Mouse (Mus musculus): Measurements from ENCODE around the gene Abhd16a. TPM values are rescaled to one million over a fixed set of nuclear protein-coding genes. Genes with fewer than 3 reads are reported as not detected.

Abhd16a gene
- polyA plus RNA-seq, 1 experiment from 2014 or later, result 69.9 TPM

GRCm38 (mm10) chr17:35048932-35049440 lies 40.1 kb upstream of the Abhd16a start:
- peak overlapping the region; percentile 86; the same call in 1 of the 2 replicates for H3K27ac ChIP-seq (ENCODE audit: low read depth, low read length)
- peaks cover 14% of the 10 kb centered on the region for H3K36me3 ChIP-seq (ENCODE audit: control insufficient read depth, insufficient read depth, low read length)
- H3K27me3 ChIP-seq (replicated peaks; ENCODE audit: control insufficient read depth, insufficient read depth, low read length), result no peaks in the 10 kb centered on the region
- H3K4me1 ChIP-seq (ENCODE audit: control insufficient read depth, insufficient read depth, low read length), result peaks cover 24% of the 10 kb centered on the region
- no peak overlapping the region for H3K9ac ChIP-seq (ENCODE audit: low read length)
- no peak for ATAC-seq
- no peaks in the 10 kb centered on the region for H3K9me3 ChIP-seq (replicated peaks; ENCODE audit: control insufficient read depth, low read length)
- WGBS, result 76% methylated on average over 5 of the region's 5 CpGs
- no peak overlapping the region for H3K4me3 ChIP-seq (ENCODE audit: low read depth, low read length)
- no peak for DNase-seq (ENCODE audit: low spot score)
- H3K4me2 ChIP-seq (ENCODE audit: low read length), result no peak overlapping the region

- WGBS, result 4% methylated on average over 11 of the region's 11 CpGs
- Histone ChIP-seq H3K4me2 (ENCODE audit: low read length) (peak within 1 kb of the TSS; percentile 71), H3K4me1 (ENCODE audit: control insufficient read depth, insufficient read depth, low read length) (peaks cover 24% of the 10 kb centered on the region), H3K9me3 (replicated peaks; ENCODE audit: control insufficient read depth, low read length) (no peaks in the 10 kb centered on the region), H3K36me3 (ENCODE audit: control insufficient read depth, insufficient read depth, low read length) (peaks cover 18% of the 10 kb centered on the region), H3K27me3 (replicated peaks; ENCODE audit: control insufficient read depth, insufficient read depth, low read length) (no peaks in the 10 kb centered on the region), H3K9ac (ENCODE audit: low read length) (peak within 1 kb of the TSS; percentile 62), H3K4me3 (ENCODE audit: low read depth, low read length) (peak within 1 kb of the TSS; percentile 37), H3K27ac (ENCODE audit: low read depth, low read length) (peak within 1 kb of the TSS; percentile 86)
- peak; percentile 78 for DNase-seq (ENCODE audit: low spot score)
- ATAC-seq, result no peak
Observed at GRCm38 (mm10) chr17:35049561-35050016, 39.5 kb upstream of the Abhd16a start, which contains the start of gene Clic1. Clic1 (plus strand) TSS chr17:35049966.

GRCm38 (mm10) chr17:35050126-35050750 lies 38.8 kb upstream of the Abhd16a start:
- peak overlapping the region; percentile 71 for H3K4me2 ChIP-seq (ENCODE audit: low read length)
- H3K27me3 ChIP-seq (replicated peaks; ENCODE audit: control insufficient read depth, insufficient read depth, low read length), result no peaks in the 10 kb centered on the region
- peaks cover 24% of the 10 kb centered on the region for H3K4me1 ChIP-seq (ENCODE audit: control insufficient read depth, insufficient read depth, low read length)
- under 1% methylated on average over 27 of the region's 27 CpGs for WGBS
- no peaks in the 10 kb centered on the region for H3K9me3 ChIP-seq (replicated peaks; ENCODE audit: control insufficient read depth, low read length)
- DNase-seq (ENCODE audit: low spot score) (peak; percentile 58), ATAC-seq (0 out of 2 replicates have a peak, but pooled peaks have one; percentile 8)
- H3K4me3 ChIP-seq (ENCODE audit: low read depth, low read length), result peak overlapping the region; percentile 37
- H3K27ac ChIP-seq (ENCODE audit: low read depth, low read length), result peak overlapping the region; percentile 86
- H3K36me3 ChIP-seq (ENCODE audit: control insufficient read depth, insufficient read depth, low read length), result peaks cover 22% of the 10 kb centered on the region
- peak overlapping the region; percentile 62 for H3K9ac ChIP-seq (ENCODE audit: low read length)

- Histone ChIP-seq H3K36me3 (ENCODE audit: control insufficient read depth, insufficient read depth, low read length) (peaks cover 34% of the 10 kb centered on the region), H3K4me2 (ENCODE audit: low read length) (peak overlapping the region; percentile 71), H3K9ac (ENCODE audit: low read length) (peak overlapping the region; percentile 68), H3K4me1 (ENCODE audit: control insufficient read depth, insufficient read depth, low read length) (peaks cover 20% of the 10 kb centered on the region), H3K27me3 (replicated peaks; ENCODE audit: control insufficient read depth, insufficient read depth, low read length) (no peaks in the 10 kb centered on the region), H3K27ac (ENCODE audit: low read depth, low read length) (peak overlapping the region; percentile 86), H3K4me3 (ENCODE audit: low read depth, low read length) (peak overlapping the region; percentile 37), H3K9me3 (replicated peaks; ENCODE audit: control insufficient read depth, low read length) (no peaks in the 10 kb centered on the region)
- ATAC-seq (peak; percentile 52), DNase-seq (ENCODE audit: low spot score) (peak; percentile 70)
- WGBS, result 2% methylated on average over 21 of the region's 21 CpGs
Observed at GRCm38 (mm10) chr17:35051156-35052086, 37.6 kb upstream of the Abhd16a start.

GRCm38 (mm10) chr17:35052271-35052798 lies 36.7 kb upstream of the Abhd16a start:
- no peak for DNase-seq (ENCODE audit: low spot score)

GRCm38 (mm10) chr17:35055691-35056495 lies 33.2 kb upstream of the Abhd16a start:
- Histone ChIP-seq H3K4me1 (ENCODE audit: control insufficient read depth, insufficient read depth, low read length) (peaks cover 24% of the 10 kb centered on the region), H3K4me2 (ENCODE audit: low read length) (no peak overlapping the region), H3K27ac (ENCODE audit: low read depth, low read length) (no peak overlapping the region), H3K9ac (ENCODE audit: low read length) (no peak overlapping the region), H3K27me3 (replicated peaks; ENCODE audit: control insufficient read depth, insufficient read depth, low read length) (no peaks in the 10 kb centered on the region), H3K4me3 (ENCODE audit: low read depth, low read length) (no peak overlapping the region), H3K9me3 (replicated peaks; ENCODE audit: control insufficient read depth, low read length) (no peaks in the 10 kb centered on the region), H3K36me3 (ENCODE audit: control insufficient read depth, insufficient read depth, low read length) (peaks cover 56% of the 10 kb centered on the region)
- ATAC-seq (no peak), DNase-seq (ENCODE audit: low spot score) (no peak)
- WGBS, result 95% methylated on average over 7 of the region's 7 CpGs

More at GRCm38 (mm10) chr17:35052271-35052798, 36.7 kb upstream of the Abhd16a start:
- Histone ChIP-seq H3K27me3 (replicated peaks; ENCODE audit: control insufficient read depth, insufficient read depth, low read length) (no peaks in the 10 kb centered on the region), H3K4me3 (ENCODE audit: low read depth, low read length) (peak overlapping the region; percentile 37), H3K9ac (ENCODE audit: low read length) (peak overlapping the region; percentile 68), H3K9me3 (replicated peaks; ENCODE audit: control insufficient read depth, low read length) (no peaks in the 10 kb centered on the region), H3K36me3 (ENCODE audit: control insufficient read depth, insufficient read depth, low read length) (peaks cover 40% of the 10 kb centered on the region), H3K4me2 (ENCODE audit: low read length) (peak overlapping the region; percentile 71), H3K27ac (ENCODE audit: low read depth, low read length) (peak overlapping the region; percentile 86), H3K4me1 (ENCODE audit: control insufficient read depth, insufficient read depth, low read length) (peaks cover 20% of the 10 kb centered on the region)
- ATAC-seq, result no peak
- 82% methylated on average over 12 of the region's 12 CpGs for WGBS

GRCm38 (mm10) chr17:35057090-35057489 lies 32.0 kb upstream of the Abhd16a start:
- Histone ChIP-seq H3K27me3 (replicated peaks; ENCODE audit: control insufficient read depth, insufficient read depth, low read length) (no peaks in the 10 kb centered on the region), H3K9me3 (replicated peaks; ENCODE audit: control insufficient read depth, low read length) (no peaks in the 10 kb centered on the region), H3K36me3 (ENCODE audit: control insufficient read depth, insufficient read depth, low read length) (peaks cover 66% of the 10 kb centered on the region), H3K4me3 (ENCODE audit: low read depth, low read length) (no peak overlapping the region), H3K4me2 (ENCODE audit: low read length) (no peak overlapping the region), H3K27ac (ENCODE audit: low read depth, low read length) (no peak overlapping the region), H3K4me1 (ENCODE audit: control insufficient read depth, insufficient read depth, low read length) (peaks cover 16% of the 10 kb centered on the region), H3K9ac (ENCODE audit: low read length) (no peak overlapping the region)
- ATAC-seq (no peak), DNase-seq (ENCODE audit: low spot score) (no peak)
- WGBS, result 83% methylated on average over 3 of the region's 3 CpGs

GRCm38 (mm10) chr17:35058316-35058715 lies 30.7 kb upstream of the Abhd16a start:
- no peak for DNase-seq (ENCODE audit: low spot score)
- peaks cover 68% of the 10 kb centered on the region for H3K36me3 ChIP-seq (ENCODE audit: control insufficient read depth, insufficient read depth, low read length)

More at GRCm38 (mm10) chr17:35058316-35058715, 30.7 kb upstream of the Abhd16a start:
- WGBS, result 75% methylated on average over 9 of the region's 9 CpGs
- Histone ChIP-seq H3K9ac (ENCODE audit: low read length) (peak overlapping the region; percentile 89), H3K4me2 (ENCODE audit: low read length) (peak overlapping the region; percentile 94), H3K4me1 (ENCODE audit: control insufficient read depth, insufficient read depth, low read length) (peaks cover 13% of the 10 kb centered on the region), H3K4me3 (ENCODE audit: low read depth, low read length) (peak overlapping the region; percentile 70; the same call in 1 of the 2 replicates), H3K9me3 (replicated peaks; ENCODE audit: control insufficient read depth, low read length) (no peaks in the 10 kb centered on the region), H3K27ac (ENCODE audit: low read depth, low read length) (peak overlapping the region; percentile 93; the same call in 1 of the 2 replicates), H3K27me3 (replicated peaks; ENCODE audit: control insufficient read depth, insufficient read depth, low read length) (no peaks in the 10 kb centered on the region)
- ATAC-seq, result no peak

Data from forebrain, embryonic 14.5 days (tissue).